Mouse (Mus musculus): ENCODE measurements around the gene Dock1.

Dock1 gene

GRCm38 (mm10) chr7:134696126-134696979 lies 25.9 kb downstream of the Dock1 start:
- no peak for DNase-seq

- peak; percentile 27 for DNase-seq
Observed at GRCm38 (mm10) chr7:134697479-134697878, 27.0 kb downstream of the Dock1 start.

- DNase-seq, result no peak
Observed at GRCm38 (mm10) chr7:134698246-134698645, 27.8 kb downstream of the Dock1 start.

- no peak for DNase-seq
Observed at GRCm38 (mm10) chr7:134700001-134700400, 29.5 kb downstream of the Dock1 start.

- DNase-seq, result no peak
Observed at GRCm38 (mm10) chr7:134702481-134702880, 32.0 kb downstream of the Dock1 start.

GRCm38 (mm10) chr7:134703704-134704103 lies 33.2 kb downstream of the Dock1 start:
- no peak for DNase-seq

GRCm38 (mm10) chr7:134709226-134709853 lies 38.9 kb downstream of the Dock1 start:
- no peak for DNase-seq

GRCm38 (mm10) chr7:134711576-134711975 lies 41.1 kb downstream of the Dock1 start:
- no peak for DNase-seq

GRCm38 (mm10) chr7:134719406-134719805 lies 49.0 kb downstream of the Dock1 start:
- DNase-seq, result no peak

- DNase-seq, result no peak
Observed at GRCm38 (mm10) chr7:134722361-134722760, 51.9 kb downstream of the Dock1 start.

- no peak for DNase-seq
Observed at GRCm38 (mm10) chr7:134722955-134723354, 52.5 kb downstream of the Dock1 start.

- DNase-seq, result no peak
Observed at GRCm38 (mm10) chr7:134723509-134723908, 53.1 kb downstream of the Dock1 start.

- DNase-seq, result no peak
Observed at GRCm38 (mm10) chr7:134724841-134725240, 54.4 kb downstream of the Dock1 start.

- DNase-seq, result no peak
Observed at GRCm38 (mm10) chr7:134725551-134726529, 55.4 kb downstream of the Dock1 start.

GRCm38 (mm10) chr7:134726530-134727258 lies 56.2 kb downstream of the Dock1 start:
- no peak for DNase-seq

- no peak for DNase-seq
Observed at GRCm38 (mm10) chr7:134729348-134729747, 58.9 kb downstream of the Dock1 start.

- no peak for DNase-seq
Observed at GRCm38 (mm10) chr7:134730406-134731126, 60.1 kb downstream of the Dock1 start.

GRCm38 (mm10) chr7:134747059-134747458 lies 76.6 kb downstream of the Dock1 start:
- DNase-seq, result no peak

- no peak for DNase-seq
Observed at GRCm38 (mm10) chr7:134748376-134748775, 77.9 kb downstream of the Dock1 start.

GRCm38 (mm10) chr7:134749613-134750012 lies 79.2 kb downstream of the Dock1 start:
- DNase-seq, result no peak

- no peak for DNase-seq
Observed at GRCm38 (mm10) chr7:134751496-134751895, 81.0 kb downstream of the Dock1 start.

- DNase-seq, result no peak
Observed at GRCm38 (mm10) chr7:134753417-134753816, 83.0 kb downstream of the Dock1 start.
